Mouse (Mus musculus) kidney, adult 2 months (tissue): ENCODE measurements around the gene H2afy.

Source experiments
- CTCF ChIP-seq: fragments of 200-500 bp; conservative IDR thresholded peaks from 2 replicates; pipeline ENCODE4 v1.5.1; 2011; ENCODE audit warnings: low read depth, mild to moderate bottlenecking, control low read depth, low read length, moderate library complexity, mixed read lengths; ENCODE audit not compliant: insufficient read depth, insufficient read length
- POLR2A ChIP-seq: fragments of 200-500 bp; IDR thresholded peaks from one replicate; pipeline ENCODE4 v1.6.1; 2011; ENCODE audit warnings: low read depth, low read length, control low read depth

GRCm38 (mm10) chr13:56040621-56041020, 95.5 kb downstream of the H2afy start:
- TF ChIP-seq POLR2A (no peak), CTCF (no peak)
